Mouse (Mus musculus) midbrain, embryonic 15.5 days (tissue): ENCODE measurements around the gene Nacc2. TPM values are rescaled to one million over a fixed set of nuclear protein-coding genes. Genes with fewer than 3 reads are reported as not detected.

Experiments used
- ATAC-seq: fragments of 200-750 bp; cut with Nextera tagmentation; replicated peaks from 2 replicates; pipeline ENCODE4 v1.8.0; 2017; ENCODE audit warnings: moderate TSS enrichment
- H3K27ac ChIP-seq: fragments of 300-500 bp; sonication (generic); 2 replicates; pipeline ENCODE4 v1.5.1; 2015; ENCODE audit warnings: mild to moderate bottlenecking, inconsistent platforms
- H3K27me3 ChIP-seq: fragments of 300-500 bp; sonication (generic); replicated peaks from 2 replicates; pipeline ENCODE4 v1.6.1; 2015; ENCODE audit warnings: inconsistent platforms
- H3K36me3 ChIP-seq: fragments of 300-500 bp; sonication (generic); replicated peaks from 2 replicates; pipeline ENCODE4 v1.6.1; 2015; ENCODE audit warnings: inconsistent platforms
- H3K4me1 ChIP-seq: fragments of 300-500 bp; sonication (generic); 2 replicates; pipeline ENCODE4 v1.6.1; 2015; ENCODE audit warnings: inconsistent platforms
- H3K4me2 ChIP-seq: fragments of 300-500 bp; sonication (generic); 2 replicates; pipeline ENCODE4 v1.6.1; 2015; ENCODE audit warnings: inconsistent platforms, mild to moderate bottlenecking, moderate library complexity
- H3K4me3 ChIP-seq: fragments of 300-500 bp; sonication (generic); 2 replicates; pipeline ENCODE4 v1.5.1; 2015; ENCODE audit warnings: mild to moderate bottlenecking, inconsistent platforms
- H3K9ac ChIP-seq: fragments of 300-500 bp; sonication (generic); 2 replicates; pipeline ENCODE4 v1.6.1; 2015; ENCODE audit warnings: mild to moderate bottlenecking, inconsistent platforms
- H3K9me3 ChIP-seq: fragments of 300-500 bp; sonication (generic); 2 replicates; pipeline ENCODE4 v1.6.1; 2016; ENCODE audit warnings: inconsistent platforms
- WGBS: fragments of 180-500 bp; shearing (Covaris S2); methylation state at CpG from one replicate; pipeline ENCODE4 v1.1.7; 2015; ENCODE audit warnings: mixed read lengths; 5-methylcytosine and 5-hydroxymethylcytosine counted together
- polyA plus RNA-seq: library from polyadenylated mRNA; unstranded; fragments of >200 nt; fragmentation: Nextera tagmentation; extraction: Ambion mirVana; gene quantifications from 2 replicates; pipeline ENCODE4 v1.2.1, GENCODE M21; 2015

The Nacc2 gene
- polyA plus RNA-seq, 1 experiment from 2014 or later = 14.3 TPM

DNA sequence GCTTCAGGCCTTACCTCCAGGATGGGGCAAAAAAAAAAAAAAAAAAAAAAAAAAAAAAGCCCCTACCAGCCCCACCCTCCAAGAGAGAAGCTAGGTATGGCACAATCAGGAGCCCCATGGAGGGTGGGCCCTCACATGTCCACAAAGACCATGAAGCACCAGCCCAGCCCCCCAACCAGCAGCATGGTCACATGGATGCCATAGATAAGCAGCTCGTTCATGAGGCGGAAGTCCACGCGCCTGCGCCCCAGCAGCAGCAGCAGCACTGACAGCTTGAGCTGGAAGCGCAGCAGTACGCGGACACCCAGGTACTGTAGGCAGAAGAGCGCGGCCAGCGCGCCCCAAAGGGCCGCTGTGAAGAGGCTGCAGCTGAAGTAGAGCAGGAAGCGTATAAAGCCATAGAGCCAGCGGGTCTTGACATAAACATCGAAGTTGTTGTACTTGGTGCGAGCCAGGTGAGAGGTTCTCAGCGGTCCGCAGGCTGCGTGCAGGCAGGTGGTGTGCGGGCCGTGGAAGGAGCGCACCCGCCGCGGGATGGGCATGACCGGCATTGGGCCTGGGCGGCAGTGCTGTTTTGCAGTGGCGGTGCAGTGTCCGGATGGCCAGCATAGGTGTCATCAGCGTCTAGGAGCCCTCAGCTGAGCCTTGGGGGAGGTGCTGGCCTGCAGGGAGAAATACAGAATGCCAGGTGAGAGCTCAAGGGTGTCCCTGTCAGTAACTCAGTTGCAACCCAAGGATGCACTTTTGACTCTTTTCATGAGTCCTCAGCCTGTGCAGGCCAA, 15.4 kb upstream of the Nacc2 start:
- 83% methylated on average over 31 of the region's 31 CpGs for WGBS
- peak overlapping the region; percentile 92; the same call in 1 of the 2 replicates for H3K4me2 ChIP-seq
- H3K27ac ChIP-seq = no peak overlapping the region

GRCm38 (mm10) chr2:26134591-26134990, 11.6 kb upstream of the Nacc2 start:
- Histone ChIP-seq H3K4me2 (no peak overlapping the region), H3K27ac (no peak overlapping the region), H3K9ac (no peak overlapping the region), H3K36me3 (peaks cover 4% of the 10 kb centered on the region; the same call in 1 of the 2 replicates), H3K4me3 (no peak overlapping the region), H3K27me3 (no peaks in the 10 kb centered on the region), H3K4me1 (peaks cover 35% of the 10 kb centered on the region), H3K9me3 (no peaks in the 10 kb centered on the region)
- WGBS = 94% methylated on average over 2 of the region's 2 CpGs
- ATAC-seq = no peak

More for the DNA sequence above, 15.4 kb upstream of the Nacc2 start:
- Histone ChIP-seq H3K4me3 (no peak overlapping the region), H3K4me1 (peaks cover 30% of the 10 kb centered on the region), H3K27me3 (no peaks in the 10 kb centered on the region), H3K36me3 (peaks cover 4% of the 10 kb centered on the region; the same call in 1 of the 2 replicates), H3K9ac (peak overlapping the region; percentile 88; the same call in 1 of the 2 replicates), H3K9me3 (no peaks in the 10 kb centered on the region)
- no peak for ATAC-seq

GRCm38 (mm10) chr2:26132628-26133551, 9.9 kb upstream of the Nacc2 start:
- Histone ChIP-seq H3K9me3 (no peaks in the 10 kb centered on the region), H3K27me3 (no peaks in the 10 kb centered on the region), H3K4me1 (peaks cover 20% of the 10 kb centered on the region), H3K4me2 (peak overlapping the region; percentile 48), H3K9ac (peak overlapping the region; percentile 31), H3K36me3 (0 out of 2 replicates have a peak, but pooled peaks cover 4% of the 10 kb centered on the region), H3K4me3 (peak overlapping the region; percentile 23), H3K27ac (peak overlapping the region; percentile 86)
- ATAC-seq = peak; percentile 75
- 5% methylated on average over 25 of the region's 25 CpGs for WGBS

- Histone ChIP-seq H3K4me2 (no peak overlapping the region), H3K36me3 (no peaks in the 10 kb centered on the region), H3K4me1 (peaks cover 20% of the 10 kb centered on the region), H3K27me3 (no peaks in the 10 kb centered on the region), H3K27ac (no peak overlapping the region), H3K9me3 (no peaks in the 10 kb centered on the region), H3K9ac (no peak overlapping the region), H3K4me3 (no peak overlapping the region)
- WGBS = 78% methylated on average over 2 of the region's 2 CpGs
- ATAC-seq = no peak
These were observed 8.3 kb upstream of the Nacc2 start for GRCm38 (mm10) chr2:26131327-26131726.

DNA sequence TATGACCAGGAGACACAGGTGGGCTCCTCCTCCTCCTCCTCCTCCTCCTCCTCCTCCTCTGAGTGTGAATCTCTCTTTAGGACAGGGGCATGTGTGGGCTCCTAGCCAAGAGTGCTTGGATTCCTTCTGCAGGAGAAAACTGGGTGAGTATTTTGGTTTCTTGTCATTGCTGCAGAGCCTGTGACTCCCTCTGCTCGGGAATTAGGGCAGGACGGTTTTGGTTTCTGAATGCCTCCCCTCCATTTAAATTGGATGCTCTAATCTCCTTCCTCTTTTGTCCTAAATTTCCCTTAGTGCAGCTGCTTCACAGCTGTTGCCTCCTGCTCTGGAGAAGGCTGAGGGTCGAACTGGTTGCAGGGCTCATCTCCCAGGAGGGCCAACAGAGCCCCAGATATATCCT, 6.9 kb upstream of the Nacc2 start:
- no peaks in the 10 kb centered on the region for H3K27me3 ChIP-seq
- no peaks in the 10 kb centered on the region for H3K9me3 ChIP-seq
- H3K4me3 ChIP-seq = no peak overlapping the region
- 13% methylated on average over 3 of the region's 3 CpGs for WGBS
- H3K4me1 ChIP-seq = peaks cover 20% of the 10 kb centered on the region
- no peak for ATAC-seq
- no peaks in the 10 kb centered on the region for H3K36me3 ChIP-seq
- H3K4me2 ChIP-seq = no peak overlapping the region
- H3K9ac ChIP-seq = no peak overlapping the region
- H3K27ac ChIP-seq = no peak overlapping the region

DNA sequence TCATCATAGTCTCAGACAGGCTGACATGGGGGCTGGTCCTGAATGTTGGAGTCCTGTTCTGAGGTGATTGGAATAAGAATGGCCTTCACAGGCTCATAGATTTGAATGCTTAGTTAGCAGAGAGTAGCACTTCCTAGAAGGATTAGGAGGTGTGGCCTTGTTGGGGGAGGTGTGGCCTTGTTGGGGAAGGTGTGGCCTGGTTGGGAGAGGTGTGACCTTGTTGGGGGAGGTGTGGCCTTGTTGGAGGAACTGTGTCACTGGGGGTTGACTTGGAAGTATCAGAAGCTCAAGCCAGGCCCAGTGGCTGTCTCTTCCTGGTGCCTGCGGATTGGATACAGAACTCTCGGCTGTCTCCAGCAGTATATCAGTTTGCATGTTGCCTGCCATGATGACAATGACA, 6.3 kb upstream of the Nacc2 start:
- H3K36me3 ChIP-seq = no peaks in the 10 kb centered on the region
- no peaks in the 10 kb centered on the region for H3K9me3 ChIP-seq
- H3K4me2 ChIP-seq = no peak overlapping the region
- no peaks in the 10 kb centered on the region for H3K27me3 ChIP-seq
- no peak overlapping the region for H3K27ac ChIP-seq
- H3K4me1 ChIP-seq = peaks cover 20% of the 10 kb centered on the region
- no peak overlapping the region for H3K4me3 ChIP-seq
- no peak overlapping the region for H3K9ac ChIP-seq
- whole genome bisulfite sequencing = 85% methylated on average over 2 of the region's 2 CpGs
- ATAC-seq = no peak

DNA sequence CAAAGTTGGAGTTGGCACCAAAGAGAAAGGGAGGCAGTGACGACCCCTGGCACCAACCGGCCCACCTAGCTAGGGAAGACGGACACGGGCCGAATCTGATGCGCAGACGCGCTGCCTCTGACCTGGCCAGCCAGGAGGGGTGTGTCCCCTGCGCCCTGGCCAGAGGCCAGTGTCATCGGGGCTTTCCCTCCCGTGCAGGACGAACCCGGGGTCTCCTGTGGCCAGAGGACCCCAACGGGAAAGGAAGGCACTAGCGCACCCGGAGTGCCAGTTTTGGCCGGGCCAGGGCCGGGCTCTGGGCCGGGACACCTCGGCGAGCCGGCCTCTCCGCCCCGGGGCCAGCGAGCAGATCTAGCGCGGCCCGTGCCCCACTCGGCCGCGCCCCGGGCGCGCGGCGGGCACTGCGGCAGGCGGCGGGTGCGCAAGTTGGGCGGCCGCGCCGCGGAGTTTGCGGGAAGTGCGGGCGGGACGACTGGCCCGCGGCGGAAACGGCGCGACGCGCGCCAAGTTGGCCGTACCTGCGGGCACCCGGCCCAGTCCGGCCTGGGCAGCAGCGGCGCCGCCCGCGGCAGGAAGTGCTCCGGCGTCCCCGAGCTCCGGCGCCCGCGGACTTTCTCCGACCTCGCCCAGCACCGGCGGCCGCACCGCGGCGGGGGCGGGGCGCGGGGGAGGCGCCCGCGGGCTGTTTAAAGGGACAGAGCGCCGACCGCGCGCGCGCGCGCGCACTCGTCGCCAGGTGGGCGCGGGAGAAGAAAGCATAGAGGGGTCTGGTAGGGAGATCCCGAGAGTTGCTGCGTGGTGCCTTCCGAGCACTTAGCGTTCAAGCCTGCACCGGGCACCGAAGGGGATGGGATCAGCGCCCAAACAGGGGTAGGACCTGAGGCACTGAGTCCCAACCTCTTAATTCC, 595 bp downstream of the Nacc2 start:
- Histone ChIP-seq H3K9ac (peak overlapping the region; percentile 52), H3K4me1 (peaks cover 19% of the 10 kb centered on the region), H3K4me2 (peak overlapping the region; percentile 99), H3K4me3 (peak overlapping the region; percentile 88), H3K36me3 (no peaks in the 10 kb centered on the region), H3K27me3 (peaks cover 37% of the 10 kb centered on the region), H3K27ac (no peak overlapping the region), H3K9me3 (no peaks in the 10 kb centered on the region)
- under 1% methylated on average over 86 of the region's 109 CpGs for WGBS
- ATAC-seq = peak; percentile 50

DNA sequence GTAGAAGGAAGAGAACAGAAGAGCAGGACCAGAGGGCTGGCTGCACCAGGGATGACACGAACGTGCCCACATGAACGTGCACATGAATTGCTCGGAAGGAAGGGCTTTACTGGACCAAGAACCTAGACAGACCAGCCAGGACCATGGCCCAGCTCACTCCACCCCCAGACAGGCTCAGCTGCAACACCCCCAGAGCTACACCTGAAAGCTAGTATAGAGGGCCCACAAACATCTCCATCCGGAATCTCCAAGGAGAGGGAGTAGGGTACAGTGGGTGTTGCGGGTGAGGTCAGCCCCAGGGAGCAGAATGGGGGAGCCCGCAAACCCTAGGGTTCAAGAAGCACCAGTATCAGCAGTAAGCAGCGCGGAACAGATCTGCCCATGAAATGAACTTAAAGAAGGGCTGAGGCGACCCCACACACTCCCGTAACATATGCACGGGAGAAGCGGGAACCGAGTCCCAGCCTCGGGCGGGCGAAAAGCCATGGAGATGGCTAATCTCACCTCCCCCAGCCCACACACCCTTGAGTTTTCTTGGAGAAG, 1.4 kb downstream of the Nacc2 start:
- no peak overlapping the region for H3K27ac ChIP-seq
- no peaks in the 10 kb centered on the region for H3K9me3 ChIP-seq
- peak overlapping the region; percentile 99 for H3K4me2 ChIP-seq
- peaks cover 37% of the 10 kb centered on the region for H3K27me3 ChIP-seq
- H3K36me3 ChIP-seq = no peaks in the 10 kb centered on the region
- 21% methylated on average over 17 of the region's 17 CpGs for WGBS
- H3K9ac ChIP-seq = no peak overlapping the region
- peaks cover 23% of the 10 kb centered on the region for H3K4me1 ChIP-seq
- H3K4me3 ChIP-seq = peak overlapping the region; percentile 88
- no peak for ATAC-seq

GRCm38 (mm10) chr2:26119626-26120025, 3.4 kb downstream of the Nacc2 start:
- Histone ChIP-seq H3K9ac (no peak overlapping the region), H3K4me2 (no peak overlapping the region), H3K27me3 (peaks cover 37% of the 10 kb centered on the region), H3K36me3 (no peaks in the 10 kb centered on the region), H3K27ac (no peak overlapping the region), H3K4me1 (peaks cover 23% of the 10 kb centered on the region), H3K9me3 (no peaks in the 10 kb centered on the region), H3K4me3 (no peak overlapping the region)
- no peak for ATAC-seq
- WGBS = 76% methylated on average over 2 of the region's 2 CpGs

GRCm38 (mm10) chr2:26119310-26119592, 3.8 kb downstream of the Nacc2 start:
- no peak overlapping the region for H3K4me2 ChIP-seq
- no peak for ATAC-seq
- no peak overlapping the region for H3K27ac ChIP-seq
- no peaks in the 10 kb centered on the region for H3K9me3 ChIP-seq
- no peaks in the 10 kb centered on the region for H3K36me3 ChIP-seq
- no peak overlapping the region for H3K4me3 ChIP-seq
- H3K4me1 ChIP-seq = peaks cover 23% of the 10 kb centered on the region
- no peak overlapping the region for H3K9ac ChIP-seq
- peaks cover 37% of the 10 kb centered on the region for H3K27me3 ChIP-seq
- WGBS = 15% methylated on average over 2 of the region's 2 CpGs

DNA sequence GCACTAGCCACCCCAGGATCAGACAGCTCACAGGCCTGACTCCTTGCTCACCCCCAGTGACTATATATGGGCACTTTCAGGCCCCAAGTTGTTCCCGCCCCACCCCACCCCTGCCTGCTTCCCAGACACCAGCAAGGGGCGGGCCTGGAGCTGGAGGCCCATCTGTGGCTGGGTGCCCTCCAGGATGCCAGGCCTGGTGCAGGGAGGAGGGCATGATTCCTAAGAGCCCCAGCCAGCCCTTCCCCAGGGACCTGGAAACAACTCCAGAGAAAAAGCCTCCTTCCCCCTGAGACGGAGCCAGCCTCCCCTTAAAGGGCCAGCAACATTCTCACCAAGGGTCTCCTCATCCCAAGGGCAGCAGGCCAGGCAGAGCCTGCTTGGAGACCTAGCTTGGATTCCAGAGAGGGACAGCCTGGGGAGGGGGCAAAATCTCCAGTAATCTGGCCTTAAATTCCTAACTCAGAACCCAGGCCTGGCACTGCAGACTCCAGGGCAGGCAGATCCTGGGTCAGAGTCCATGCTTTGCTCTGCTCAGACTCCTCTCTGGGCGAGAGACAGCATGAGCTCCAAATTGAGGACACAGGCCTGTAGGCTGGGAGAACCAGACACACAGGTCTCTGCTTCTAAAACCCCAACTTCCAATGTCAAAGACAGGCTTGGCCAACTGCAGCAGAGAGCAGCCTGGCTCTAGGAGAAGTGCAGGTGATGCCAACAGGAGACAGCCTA, 4.3 kb downstream of the Nacc2 start:
- Histone ChIP-seq H3K4me2 (no peak overlapping the region), H3K4me3 (no peak overlapping the region), H3K27ac (no peak overlapping the region), H3K4me1 (peaks cover 23% of the 10 kb centered on the region), H3K27me3 (peaks cover 33% of the 10 kb centered on the region), H3K36me3 (no peaks in the 10 kb centered on the region), H3K9ac (no peak overlapping the region), H3K9me3 (no peaks in the 10 kb centered on the region)
- WGBS = 38% methylated on average over 4 of the region's 4 CpGs
- ATAC-seq = no peak
